Mouse (Mus musculus): ENCODE measurements around the gene Mrpl3. TPM values are rescaled to one million over a fixed set of nuclear protein-coding genes. Genes with fewer than 3 reads are reported as not detected.
"Not testable (repeated sequence)": the region's sequence is repeated elsewhere in the genome, so short reads cannot be mapped to it uniquely, and the experiment has no call there.

Mrpl3 gene
- total RNA-seq, 2 experiments from 2014 or later, result 89.0 to 101 TPM

DNA sequence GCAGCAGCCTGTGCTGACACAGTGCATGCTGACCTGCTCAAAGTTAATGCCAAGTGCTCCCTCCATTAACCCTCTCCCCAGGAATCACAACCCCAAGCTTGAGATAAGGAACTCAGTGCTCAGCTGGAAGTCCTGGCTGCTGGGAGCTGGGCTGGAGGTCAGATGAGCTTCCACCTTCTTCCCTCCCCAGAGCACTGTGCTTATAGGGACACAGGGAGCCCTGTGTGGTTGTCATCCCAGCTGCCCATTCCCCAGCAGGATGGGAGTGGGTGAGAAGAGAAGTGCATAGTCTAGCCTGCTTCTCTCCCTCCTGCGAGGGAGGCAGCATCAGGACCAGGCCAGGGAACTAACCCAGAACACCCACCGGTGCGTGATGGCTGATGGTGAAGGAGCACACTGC, 72.2 kb downstream of the Mrpl3 start:
- ATAC-seq (replicated peaks; ENCODE audit: poor library complexity, severe bottlenecking), result not testable (repeated sequence)

Other genes with a start within 250 kb of the Mrpl3 start
- gene Nudt16, start 78.6 kb downstream of the Mrpl3 start, total RNA-seq (2014; fragmentation: Nextera tagmentation), result 14.6 and 18.7 TPM in 2 replicates
- 7.5 and 8.2 TPM in 2 replicates for gene Nudt16, start 78.6 kb downstream of the Mrpl3 start, total RNA-seq (2017)
- not detected in 2 replicates for gene 1700080E11Rik, start 91.9 kb downstream of the Mrpl3 start, total RNA-seq (2014; fragmentation: Nextera tagmentation)
- not detected in 2 replicates for gene 1700080E11Rik, start 91.9 kb downstream of the Mrpl3 start, total RNA-seq (2017)

Data from granulocyte monocyte progenitor cell, adult 5-6 weeks (primary cell).